Mouse (Mus musculus) G1E (cell line): ENCODE measurements around the gene Pnpo.

Experiments used
- CTCF ChIP-seq: IDR thresholded peaks from 2 replicates; pipeline ENCODE4 v1.5.1; 2012; ENCODE audit warnings: low read depth, low read length, inconsistent platforms, mixed read lengths
- GATA1 ChIP-seq: IDR thresholded peaks from 2 replicates; pipeline ENCODE4 v1.6.1; 2012; ENCODE audit warnings: borderline replicate concordance, low read length, inconsistent platforms, mixed read lengths
- GATA2 ChIP-seq: IDR thresholded peaks from 2 replicates; pipeline ENCODE4 v1.6.1; 2012; ENCODE audit warnings: low read depth, low read length, inconsistent platforms, borderline replicate concordance
- POLR2AphosphoS5 ChIP-seq: IDR thresholded peaks from 2 replicates; pipeline ENCODE4 v1.6.1; 2012; ENCODE audit warnings: low read depth, low read length, inconsistent platforms; ENCODE audit not compliant: insufficient replicate concordance
- TAL1 ChIP-seq: conservative IDR thresholded peaks from 2 replicates; pipeline ENCODE4 v1.6.1; 2012; ENCODE audit warnings: low read depth, low read length, inconsistent platforms, mixed read lengths

GRCm38 (mm10) chr11:96969280-96969722 is 25.5 kb upstream of the Pnpo start:
- TF ChIP-seq GATA1 (no peak), CTCF (no peak), TAL1 (no peak), GATA2 (no peak), POLR2AphosphoS5 (no peak)
